Mouse (Mus musculus) thymus, postnatal 0 days (tissue): ENCODE measurements around the gene Cd19. TPM values are rescaled to one million over a fixed set of nuclear protein-coding genes. Genes with fewer than 3 reads are reported as not detected.

Source experiments
- DNase-seq: peaks from one replicate; pipeline ENCODE4 v3.0.0-alpha.2; 2015; ENCODE audit warnings: low spot score
- polyA plus RNA-seq: library from polyadenylated mRNA; unstranded; fragments of >200 nt; fragmentation: Nextera tagmentation; extraction: Ambion mirVana; gene quantifications from 2 replicates; pipeline ENCODE4 v1.2.1, GENCODE M21; 2015

Gene Cd19
- 0.13 and 0.22 TPM in 2 replicates for polyA plus RNA-seq

DNA sequence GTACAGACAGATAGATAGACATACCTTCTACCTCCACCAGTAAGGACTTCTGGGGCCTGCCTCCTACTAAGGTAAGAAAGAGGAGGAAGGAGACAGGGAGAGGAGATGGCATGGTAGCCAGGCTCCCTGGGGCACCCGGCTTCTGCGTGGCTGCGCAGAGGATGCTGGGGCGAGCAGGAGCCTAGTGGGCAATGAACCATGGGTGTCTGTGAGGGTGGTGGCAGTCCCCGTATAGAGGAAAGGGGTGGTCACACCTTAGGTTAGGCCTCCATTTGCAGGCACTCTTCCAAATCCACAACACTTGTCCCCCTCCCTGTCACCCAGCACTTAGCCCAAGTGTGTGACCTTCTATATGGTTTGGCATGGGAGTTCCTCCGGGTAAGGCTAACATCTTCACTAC, at the start of gene Cd19:
Cd19 (minus strand) TSS at position 165 of the 400 bp plus-strand sequence.
- no peak for DNase-seq

DNA sequence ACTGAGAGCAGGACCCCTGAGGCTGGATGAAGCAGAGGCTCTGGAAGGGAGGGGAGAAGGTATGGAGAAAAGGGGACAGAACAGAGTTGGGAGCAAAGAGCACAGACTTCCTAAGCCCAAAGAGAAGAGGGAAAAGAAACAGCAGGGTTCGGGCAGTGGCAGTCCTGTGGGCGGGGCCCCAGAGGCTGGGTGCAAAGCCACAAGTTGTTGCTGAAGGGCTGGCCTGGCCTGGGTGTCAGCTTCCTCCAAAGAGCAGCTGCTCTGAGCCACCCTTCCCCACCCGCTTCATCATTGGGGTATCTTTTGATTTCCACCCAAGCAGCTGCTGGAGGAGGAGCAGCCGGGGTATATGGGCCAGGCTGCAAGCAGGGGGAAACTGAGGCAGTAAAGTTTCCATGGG, 49.4 kb upstream of the Cd19 start:
- DNase-seq, result peak; percentile 34

DNA sequence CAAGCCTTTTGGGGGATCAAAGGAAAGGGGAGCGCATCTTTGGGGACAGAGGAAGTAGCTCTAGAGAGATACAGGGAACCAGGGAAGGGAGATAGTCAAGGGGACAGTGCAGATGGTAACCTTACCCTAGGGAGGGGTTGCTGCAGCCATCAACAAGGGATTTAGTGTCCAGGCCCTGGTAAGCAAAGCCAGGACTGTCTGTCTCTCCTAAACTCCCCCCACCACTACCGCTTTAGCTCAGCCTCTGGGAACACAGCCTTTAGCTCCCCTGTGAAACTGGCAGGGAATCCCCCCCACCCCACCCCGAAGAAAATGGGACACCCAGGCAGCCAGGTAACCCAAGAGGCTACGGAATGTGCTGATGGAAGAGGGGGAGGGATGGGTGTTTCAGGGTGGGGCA, 48.9 kb upstream of the Cd19 start:
- no peak for DNase-seq

DNA sequence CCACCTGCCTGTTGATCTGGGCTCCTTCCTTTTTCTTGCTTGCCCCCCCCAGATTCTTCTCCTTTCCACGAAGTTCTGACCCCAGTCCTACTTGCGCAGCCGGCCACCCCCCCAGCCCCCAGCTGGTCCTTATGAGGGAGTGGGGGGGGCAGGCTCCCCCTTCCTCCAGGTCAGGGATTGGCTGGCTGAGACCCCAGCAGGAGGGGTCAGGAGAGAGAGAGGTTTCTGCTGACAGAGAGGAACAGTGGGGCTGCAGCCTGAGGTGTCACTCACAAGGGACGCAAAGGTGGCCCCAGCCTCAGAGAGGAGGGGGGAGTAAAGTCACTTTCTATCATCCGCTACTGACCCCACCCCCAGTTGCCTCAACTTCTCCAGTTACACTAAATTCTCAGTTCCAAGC, 48.3 kb upstream of the Cd19 start, which contains the start of gene Atp2a1:
Atp2a1 (minus strand) TSS at position 105 of the 400 bp plus-strand sequence.
- no peak for DNase-seq

DNA sequence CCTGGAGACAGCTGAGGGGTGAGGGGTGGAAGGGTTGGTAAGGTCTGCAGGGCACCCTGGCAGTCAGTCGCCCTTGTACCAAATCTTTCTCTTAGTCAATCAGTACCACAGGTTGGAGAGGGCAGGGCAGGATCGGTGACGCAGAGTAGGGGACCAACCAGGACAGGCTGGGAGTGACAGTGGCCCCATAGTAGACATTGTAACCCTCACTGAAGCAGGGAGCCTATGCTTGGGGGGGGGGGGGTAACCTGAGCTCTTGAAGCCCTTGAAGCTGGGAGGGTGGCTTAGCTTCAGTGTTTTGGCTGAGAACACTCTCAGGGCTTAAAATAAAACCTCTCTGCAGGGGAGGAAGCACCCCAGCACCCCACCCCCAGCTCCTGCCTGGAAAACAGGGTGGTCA, 46.9 kb upstream of the Cd19 start:
- no peak for DNase-seq

DNA sequence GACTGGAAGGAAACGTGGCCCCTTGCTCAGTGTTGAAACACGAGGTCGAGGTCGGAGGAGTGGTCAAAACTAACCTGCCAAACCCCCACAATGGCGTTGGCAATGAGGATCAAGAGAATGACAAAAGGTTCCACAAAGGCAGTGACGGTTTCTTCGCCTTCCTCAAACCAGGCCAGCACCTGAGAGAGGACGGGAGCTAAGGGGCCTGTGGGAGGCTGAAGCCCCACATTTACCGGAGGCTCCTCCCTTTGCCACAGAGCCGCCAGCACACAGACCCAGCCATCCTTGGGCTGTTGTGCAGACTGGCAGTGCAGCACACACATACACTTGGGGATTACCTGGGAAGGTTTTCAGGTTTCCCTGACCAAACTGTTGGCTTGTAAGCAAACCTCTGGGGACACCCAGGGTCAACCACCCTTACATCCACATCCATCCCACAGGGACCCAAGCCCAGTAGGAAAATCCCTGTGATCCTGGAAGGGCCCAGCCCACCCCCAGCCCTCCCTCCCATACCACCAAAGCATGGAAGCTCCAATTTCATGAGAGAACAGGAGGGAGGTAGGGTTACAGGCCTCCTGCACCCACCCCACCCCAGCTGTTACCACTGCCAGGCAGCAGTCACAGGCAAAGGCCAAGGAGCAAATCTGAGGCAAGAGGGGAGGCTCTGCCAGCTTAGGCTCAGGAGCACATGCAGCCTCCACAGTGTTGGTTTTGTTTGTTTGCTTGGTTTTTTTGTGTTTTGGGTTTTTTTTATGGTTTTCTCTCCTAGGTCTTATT, 46.1 kb upstream of the Cd19 start:
- no peak for DNase-seq

DNA sequence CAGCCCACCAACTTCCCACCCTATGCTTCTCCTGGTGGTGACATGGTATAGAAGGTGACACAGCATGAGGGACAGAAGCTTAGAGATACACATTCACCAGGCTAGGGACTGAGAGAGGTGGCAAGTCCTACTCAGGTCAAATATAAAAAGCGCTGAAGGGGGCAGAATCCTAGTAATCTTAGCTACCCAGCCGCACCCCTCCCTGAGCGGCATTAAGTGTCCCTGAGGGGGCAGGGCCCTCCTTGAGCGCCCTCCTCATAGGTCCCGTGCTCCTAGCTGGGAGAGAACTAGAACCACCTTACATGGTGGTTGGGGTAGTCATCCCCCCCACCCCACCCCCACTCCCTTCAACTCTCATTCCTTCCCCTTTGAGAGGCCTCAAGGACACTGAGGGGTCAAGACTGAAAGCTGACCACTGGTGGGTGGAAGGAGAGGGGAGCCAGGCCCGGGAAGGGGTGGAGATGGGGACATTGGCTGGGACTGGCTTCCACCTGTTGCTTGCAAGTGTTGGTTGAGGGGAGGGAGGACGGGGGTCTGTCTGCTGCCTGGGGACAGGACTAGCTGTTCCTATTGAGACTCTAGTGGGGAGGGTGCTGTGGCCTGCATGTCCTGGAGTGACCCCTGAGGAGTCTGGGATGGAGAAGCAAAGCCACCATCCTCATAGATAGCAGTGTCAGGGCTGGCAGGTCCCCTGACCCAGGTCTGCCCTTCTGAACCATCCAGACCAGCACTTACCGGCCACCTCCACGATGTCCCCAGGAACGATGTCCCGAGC, 44.3 kb upstream of the Cd19 start:
- no peak for DNase-seq

DNA sequence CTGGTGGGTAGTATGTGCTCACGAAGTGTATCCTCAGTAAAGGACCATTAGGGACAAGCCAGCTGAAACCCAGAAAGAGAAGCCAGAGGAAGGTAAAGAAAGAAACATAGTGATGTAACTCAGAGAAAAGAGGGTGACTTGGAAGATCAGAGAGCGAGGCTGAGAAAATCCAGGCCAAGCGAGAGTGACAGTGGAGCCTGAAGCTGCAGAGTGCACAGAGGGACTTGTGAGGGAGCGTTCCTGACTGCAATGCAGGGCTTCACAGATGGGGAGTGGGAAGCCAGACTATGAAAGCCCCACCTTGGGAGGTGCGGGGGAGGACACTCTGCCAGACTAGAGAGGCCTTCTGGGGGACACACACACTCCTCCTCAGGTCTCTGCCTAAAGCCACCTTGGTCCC, 43.5 kb upstream of the Cd19 start:
- no peak for DNase-seq

DNA sequence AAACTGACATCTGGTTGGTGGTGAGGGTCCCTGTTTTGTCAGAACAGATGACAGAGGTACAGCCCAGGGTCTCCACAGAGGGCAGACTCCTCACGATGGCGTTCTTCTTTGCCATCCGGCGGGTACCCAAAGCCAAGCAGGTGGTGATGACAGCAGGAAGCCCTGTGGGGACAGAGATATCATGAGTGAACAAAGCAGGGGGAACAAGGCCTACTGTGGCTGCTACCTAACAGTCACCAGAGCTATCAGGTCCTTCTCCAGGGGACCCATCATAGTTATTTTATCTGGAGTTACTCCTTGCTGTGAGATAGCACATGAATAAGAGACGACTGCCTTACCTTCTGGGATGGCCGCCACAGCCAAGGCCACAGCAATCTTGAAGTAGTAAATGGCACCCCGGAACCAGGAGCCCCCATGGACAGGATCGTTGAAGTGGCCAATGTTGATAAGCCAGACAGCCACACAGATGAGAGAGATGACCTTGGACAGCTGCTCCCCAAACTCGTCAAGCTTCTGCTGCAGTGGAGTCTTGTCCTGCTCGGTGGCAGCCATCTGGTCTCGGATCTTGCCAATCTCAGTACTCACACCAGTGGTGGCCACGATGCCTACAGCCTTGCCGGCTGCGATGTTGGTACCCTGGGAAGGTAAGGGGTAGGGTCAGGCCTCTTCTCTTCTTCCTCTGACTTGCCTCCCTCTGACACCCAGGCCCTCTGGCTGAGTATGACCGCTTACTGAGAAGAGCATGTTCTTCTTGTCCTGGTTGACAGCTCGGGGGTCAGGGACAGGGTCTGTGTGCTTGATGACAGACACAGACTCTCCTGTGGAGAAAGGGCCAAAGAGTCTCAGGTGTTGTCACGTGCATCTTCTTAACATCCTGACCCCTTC, 41.9 kb upstream of the Cd19 start:
- DNase-seq, result peak; percentile 43

DNA sequence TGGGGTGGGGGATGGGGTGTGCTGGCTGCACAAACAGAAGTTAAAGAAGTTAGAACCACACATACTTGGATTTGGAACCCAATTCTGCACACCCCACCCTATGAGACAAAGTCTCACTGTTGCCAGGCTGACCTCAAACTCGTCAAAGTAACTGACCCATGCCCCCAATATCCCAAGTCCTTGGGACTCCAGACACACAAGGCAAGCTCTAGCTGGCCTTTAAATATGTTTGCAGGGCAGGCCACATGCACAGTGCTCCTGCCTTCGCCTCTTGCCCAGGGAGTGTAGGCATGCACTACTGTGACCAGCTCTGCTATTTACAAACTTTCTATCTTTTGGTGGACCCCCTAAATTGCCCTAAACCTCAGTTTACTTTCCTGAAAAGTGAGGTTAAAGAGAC, 40.6 kb upstream of the Cd19 start:
- DNase-seq, result no peak

DNA sequence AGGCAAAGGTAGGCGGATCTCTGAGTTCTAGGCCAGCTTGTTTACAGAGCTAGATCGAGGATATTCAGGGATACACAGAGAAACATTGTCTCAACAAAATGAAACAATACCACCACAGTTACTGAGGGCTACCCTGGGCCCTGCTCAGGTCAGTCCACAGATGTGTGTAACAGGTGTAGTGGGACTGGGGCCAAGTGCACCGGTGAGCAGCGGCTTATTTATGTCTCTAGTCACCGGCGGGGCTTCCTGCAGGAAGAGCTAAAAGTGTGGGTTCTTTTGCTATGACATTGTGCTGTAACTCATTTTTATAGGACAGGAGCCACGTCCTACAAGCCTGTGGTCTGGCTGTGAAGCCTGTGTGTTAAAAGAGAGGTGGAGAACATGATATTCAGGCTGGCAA, 39.2 kb upstream of the Cd19 start:
- no peak for DNase-seq

DNA sequence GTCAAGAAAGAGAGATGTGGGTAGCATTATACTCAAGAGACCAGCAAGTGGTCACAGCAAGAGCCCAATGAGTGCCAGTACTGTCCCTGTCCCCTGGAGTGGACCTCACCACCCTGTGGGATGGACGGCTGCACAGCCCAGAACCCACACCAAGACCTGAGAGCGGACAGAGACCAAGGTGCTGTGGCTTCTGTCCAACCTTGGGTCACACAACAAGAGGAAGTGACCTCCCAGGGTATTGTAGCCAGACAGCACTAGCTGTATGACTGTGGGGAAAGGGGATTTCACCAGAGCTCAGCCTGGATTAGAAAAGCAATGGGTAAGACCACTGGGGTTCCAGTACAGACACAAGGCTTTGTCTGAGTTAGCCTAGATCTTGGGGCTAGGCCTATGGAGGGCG, 37.6 kb upstream of the Cd19 start:
- DNase-seq, result no peak

DNA sequence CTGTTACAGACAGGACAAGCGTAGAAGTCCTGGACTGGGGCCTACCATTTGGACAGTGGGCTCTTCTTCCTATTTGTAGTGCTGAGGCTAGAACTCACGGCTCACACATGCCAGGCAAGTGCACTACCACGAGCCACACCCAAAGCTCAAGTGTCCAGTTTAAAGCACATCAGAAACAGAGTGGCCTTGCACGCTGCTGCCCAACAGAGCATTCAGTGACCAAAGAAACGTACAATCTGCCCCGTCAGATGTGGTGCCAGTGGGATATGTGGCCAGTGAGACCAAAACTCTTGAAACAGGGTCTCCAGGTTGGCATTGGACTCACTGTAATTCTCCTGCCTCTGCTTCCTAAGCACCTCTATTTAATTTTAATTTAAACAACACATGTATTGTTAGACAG, 36.0 kb upstream of the Cd19 start:
- no peak for DNase-seq

DNA sequence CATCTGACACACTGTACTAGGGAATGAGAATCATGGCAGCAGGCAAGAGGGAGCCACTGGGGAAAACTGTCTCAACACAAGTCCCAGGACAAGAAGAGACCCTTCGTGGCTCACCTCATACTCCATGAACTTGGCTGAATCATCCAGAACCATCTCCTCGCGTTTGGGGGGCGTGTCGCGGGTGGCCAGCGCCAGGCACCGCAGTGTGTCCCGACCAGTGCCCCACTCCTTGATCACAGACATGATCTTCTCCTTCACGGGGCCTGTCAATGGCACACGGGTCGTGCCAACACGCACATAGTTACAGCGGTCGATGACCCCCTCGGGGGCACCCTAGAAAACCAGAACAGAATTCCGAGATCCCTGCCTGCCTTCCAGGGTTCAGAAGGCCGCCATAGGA, 35.3 kb upstream of the Cd19 start:
- DNase-seq, result no peak

DNA sequence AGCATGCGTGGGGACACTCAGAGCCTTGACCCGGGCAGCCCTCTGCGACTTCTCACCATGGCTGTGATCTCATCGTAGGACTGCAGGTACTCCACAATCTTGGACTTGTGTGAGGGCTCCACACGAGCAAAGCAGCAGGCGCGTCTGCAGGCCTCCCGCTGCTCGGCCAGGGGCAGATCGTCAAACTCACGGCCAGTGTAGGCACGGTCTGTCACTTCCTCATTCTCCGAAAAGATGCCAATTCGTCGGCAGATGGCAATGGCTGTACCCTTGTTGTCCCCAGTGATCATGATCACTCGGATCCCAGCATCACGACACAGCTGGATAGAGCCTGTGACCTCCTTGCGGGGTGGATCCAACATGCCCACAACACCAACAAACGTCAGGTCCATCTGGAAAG, 33.8 kb upstream of the Cd19 start:
- no peak for DNase-seq

DNA sequence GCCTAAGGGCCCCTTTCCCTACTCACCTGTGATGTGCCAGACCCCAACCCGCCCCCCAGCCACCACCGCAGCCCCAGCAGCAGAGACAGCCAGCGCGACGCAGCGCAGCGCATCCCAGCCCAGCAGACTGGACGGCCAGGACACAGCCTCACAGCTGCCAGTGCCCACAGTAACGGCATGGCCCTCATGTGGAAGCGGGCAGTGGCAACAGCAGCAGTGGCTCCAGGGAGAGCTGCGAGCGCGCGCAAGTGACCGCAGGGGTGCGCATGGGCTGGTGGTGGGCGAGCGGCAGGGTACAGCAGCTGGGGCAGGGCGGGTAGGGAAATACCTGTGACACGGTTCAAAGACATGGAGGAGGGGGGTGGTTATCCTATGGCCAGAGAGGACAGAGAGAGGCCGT, 31.5 kb upstream of the Cd19 start:
- DNase-seq, result no peak

DNA sequence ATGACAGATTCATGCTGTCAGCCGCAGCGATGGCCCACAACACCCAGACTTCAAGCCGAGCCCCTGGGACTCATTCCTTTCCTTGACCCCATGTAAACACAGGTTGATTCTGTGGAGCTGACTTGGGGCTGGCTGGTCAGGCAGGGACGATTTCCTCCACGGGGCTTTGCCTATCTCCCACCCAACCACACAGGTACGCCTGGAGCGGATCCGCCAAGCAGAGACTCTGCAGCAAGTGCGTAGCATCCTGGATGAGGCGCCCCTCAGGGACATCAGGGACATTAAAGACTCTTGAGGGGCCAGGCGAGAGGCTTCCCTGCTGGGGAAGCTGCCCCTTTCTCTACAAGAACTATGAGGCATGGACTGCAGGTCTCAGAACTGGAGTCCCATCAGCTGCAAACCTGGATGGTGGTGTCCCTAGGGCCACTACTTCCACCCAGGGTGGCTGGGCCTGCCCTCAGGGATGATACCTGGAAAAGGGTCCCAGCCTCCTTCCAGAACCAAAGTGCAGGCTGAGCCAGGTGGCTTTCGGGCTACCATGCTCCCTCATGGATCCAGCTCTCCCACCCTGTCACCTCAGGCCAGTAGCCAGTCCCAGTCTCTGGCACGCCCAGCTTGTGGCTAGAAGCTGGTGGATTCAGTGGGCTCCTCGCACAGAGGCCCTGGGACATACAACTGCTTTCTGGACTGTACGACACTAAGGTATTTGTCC, 30.6 kb upstream of the Cd19 start:
- no peak for DNase-seq

DNA sequence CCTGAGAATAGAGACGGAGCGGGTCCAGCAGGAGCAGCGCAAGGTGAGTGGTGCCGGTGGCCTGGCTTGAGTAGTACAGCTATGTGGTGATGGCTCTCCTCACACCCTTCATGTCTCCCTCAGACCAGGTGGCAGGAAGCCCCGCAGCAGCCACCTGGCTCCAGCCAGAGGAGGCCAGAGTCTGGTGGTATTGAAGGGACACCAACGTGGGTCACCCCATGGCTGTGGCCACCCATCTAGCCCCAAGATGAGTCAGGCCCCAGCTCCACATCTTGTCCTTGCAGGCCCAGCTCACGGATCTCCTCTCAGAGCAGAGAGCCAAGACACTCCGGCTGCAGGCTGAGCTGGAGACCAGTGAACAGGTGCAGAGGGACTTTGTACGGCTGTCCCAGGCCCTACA, 29.8 kb upstream of the Cd19 start:
- DNase-seq, result no peak

DNA sequence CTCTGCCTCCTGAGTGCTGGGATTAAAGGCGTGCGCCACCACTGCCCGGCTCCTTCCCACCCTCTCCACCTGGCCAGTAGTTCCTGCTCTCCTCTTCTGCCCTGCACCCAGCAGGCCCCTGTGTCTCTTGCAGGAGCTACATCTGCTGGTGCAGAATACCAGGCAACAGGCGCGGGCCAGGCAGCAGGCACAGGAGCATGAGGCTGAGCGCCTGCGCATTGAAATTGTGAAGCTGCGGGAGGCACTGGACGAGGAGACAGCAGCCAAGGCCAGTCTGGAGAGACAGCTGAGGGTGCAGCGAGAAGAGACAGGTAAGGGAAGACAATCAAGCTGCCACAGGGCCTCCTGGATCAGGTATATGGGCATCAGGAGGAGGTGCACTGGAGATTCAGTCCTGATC, 29.3 kb upstream of the Cd19 start:
- no peak for DNase-seq

DNA sequence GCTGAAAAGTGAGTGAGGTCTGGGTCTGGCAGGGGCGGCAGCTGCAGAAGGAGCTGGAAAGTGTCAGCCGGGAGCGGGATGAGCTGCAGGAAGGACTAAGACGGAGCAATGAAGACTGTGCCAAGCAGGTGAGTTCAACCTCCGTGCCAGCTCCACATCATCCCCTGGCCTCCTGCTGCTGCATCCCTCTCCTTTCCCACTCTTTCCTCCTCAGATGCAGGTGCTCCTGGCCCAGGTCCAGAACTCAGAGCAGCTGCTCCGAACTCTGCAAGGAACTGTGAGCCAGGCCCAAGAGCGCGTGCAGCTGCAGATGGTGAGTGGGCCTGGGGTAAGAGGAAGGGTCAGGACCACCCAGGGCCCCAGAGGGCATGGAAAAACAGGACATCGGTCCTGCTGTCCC, 25.4 kb upstream of the Cd19 start:
- DNase-seq, result no peak

DNA sequence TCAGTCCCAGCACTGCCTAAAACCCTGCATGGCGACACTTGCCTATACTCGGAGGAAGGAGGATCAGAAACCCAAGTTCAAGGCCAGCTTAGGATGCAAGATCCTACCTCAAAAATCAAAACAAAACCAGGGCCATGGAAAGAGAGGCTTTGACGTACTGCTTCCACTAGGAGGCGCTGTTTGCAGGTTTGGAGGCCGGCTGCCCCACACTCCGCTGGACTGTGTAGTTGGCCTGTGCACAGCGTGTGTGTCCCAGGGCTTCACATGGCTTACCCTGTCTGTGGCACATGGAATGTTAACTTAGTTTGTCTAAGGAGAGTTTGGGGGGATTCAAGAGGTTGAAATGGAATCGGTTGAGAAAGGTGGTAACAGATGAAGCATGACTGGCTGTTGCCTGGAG, 22.2 kb upstream of the Cd19 start:
- peak; percentile 73 for DNase-seq
